Mouse (Mus musculus): ENCODE data around the gene Ly6g5b. TPM values are rescaled to one million over a fixed set of nuclear protein-coding genes. Genes with fewer than 3 reads are reported as not detected.

The Ly6g5b gene
- total RNA-seq, 2 experiments from 2014 or later: not detected

GRCm38 (mm10) chr17:35083929-35084497, 31.2 kb downstream of the Ly6g5b start:
- no peak for DNase-seq
- intact Hi-C loops (cut with DNase I): no loop called here

GRCm38 (mm10) chr17:35082841-35083576, 32.2 kb downstream of the Ly6g5b start:
- intact Hi-C loops (cut with DNase I): no loop called here
- DNase-seq: no peak

DNA sequence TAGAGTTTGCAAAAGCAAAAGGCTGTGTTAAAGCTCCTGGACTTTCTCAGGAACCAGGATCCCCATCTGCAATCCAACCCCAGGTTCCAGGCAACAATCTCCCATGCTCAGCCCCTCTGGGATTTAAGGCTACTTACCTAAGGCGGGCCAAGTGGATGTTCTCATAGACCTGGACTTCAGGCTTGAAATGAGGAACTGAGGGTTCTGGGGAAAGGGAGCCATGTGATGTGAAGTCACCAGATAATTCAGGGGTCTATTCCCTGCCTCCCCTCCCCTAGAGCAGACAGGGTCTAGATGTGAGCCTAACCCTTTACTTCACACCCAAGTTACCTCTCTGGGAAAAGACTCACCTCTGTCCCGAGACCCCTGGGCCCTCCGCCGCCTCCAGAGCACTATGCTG, 34.5 kb downstream of the Ly6g5b start:
- intact Hi-C loops (cut with DNase I): no loop called here
- no peak for DNase-seq

GRCm38 (mm10) chr17:35080248-35080647, 35.0 kb downstream of the Ly6g5b start:
- intact Hi-C loops (cut with DNase I): no loop called here

GRCm38 (mm10) chr17:35079778-35080177, 35.5 kb downstream of the Ly6g5b start:
- DNase-seq: no peak
- intact Hi-C loops (cut with DNase I): no loop called here

More at GRCm38 (mm10) chr17:35080248-35080647, 35.0 kb downstream of the Ly6g5b start:
- no peak for DNase-seq

- DNase-seq: no peak
- intact Hi-C loops (cut with DNase I): no loop called here
Observed at GRCm38 (mm10) chr17:35077786-35078233, 37.4 kb downstream of the Ly6g5b start, which contains the start of gene Ly6g6d. Gene Ly6g6d (minus strand): TSS chr17:35078065.

- DNase-seq: no peak
- intact Hi-C loops (cut with DNase I): no loop called here
Observed at GRCm38 (mm10) chr17:35077285-35077684, 37.9 kb downstream of the Ly6g5b start.

DNA sequence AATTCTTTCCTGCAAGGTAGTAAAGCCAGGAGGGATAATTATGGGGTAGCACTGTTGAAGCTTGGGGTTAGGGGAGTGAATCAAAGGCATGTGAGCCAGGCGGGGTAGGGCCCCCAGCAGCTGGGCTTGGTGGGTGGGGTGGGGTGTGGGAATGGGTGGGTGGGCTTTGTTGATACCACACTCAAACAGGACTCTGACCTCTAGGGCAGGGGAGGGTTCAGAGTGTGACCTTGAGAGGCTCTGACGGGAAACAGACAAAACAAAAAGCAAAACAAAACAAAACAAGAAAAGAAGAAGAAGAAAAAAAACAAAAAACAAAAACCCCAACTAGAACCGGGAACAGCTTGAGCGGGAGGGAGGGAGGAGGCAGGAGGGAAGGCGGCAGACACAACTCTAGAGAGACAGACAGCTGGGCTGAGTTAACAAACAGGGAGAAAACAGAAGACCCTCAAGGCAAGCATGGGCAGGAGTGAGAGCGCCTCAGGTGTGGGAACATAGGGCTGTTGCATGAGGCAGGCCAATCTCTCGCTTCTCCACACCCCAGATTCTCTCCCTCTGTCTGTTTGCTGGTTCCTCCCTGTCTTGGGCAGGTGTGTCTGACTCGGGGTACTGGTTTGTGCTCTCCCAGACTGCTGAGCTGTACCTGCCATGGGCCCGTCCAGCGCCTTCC, 38.6 kb downstream of the Ly6g5b start, which contains the start of gene Ly6g6e:
Ly6g6e (plus strand) TSS at position 396 of the 670 bp plus-strand sequence.
- intact Hi-C loops (cut with DNase I): no loop called here
- no peak for DNase-seq

GRCm38 (mm10) chr17:35074097-35074496, 41.1 kb downstream of the Ly6g5b start:
- no peak for DNase-seq
- intact Hi-C loops (cut with DNase I): no loop called here

GRCm38 (mm10) chr17:35071454-35071853, 43.8 kb downstream of the Ly6g5b start:
- DNase-seq: no peak
- intact Hi-C loops (cut with DNase I): loop anchor here (2.0 kb wide), 1 partner anchor 35 kb away; no protein-coding TSS in a partner anchor

GRCm38 (mm10) chr17:35070556-35071229, 44.5 kb downstream of the Ly6g5b start:
- intact Hi-C loops (cut with DNase I): loop anchor here (2.0 kb wide), 1 partner anchor 36 kb away; no protein-coding TSS in a partner anchor

GRCm38 (mm10) chr17:35068213-35068914, 46.9 kb downstream of the Ly6g5b start:
- intact Hi-C loops (cut with DNase I): no loop called here
- no peak for DNase-seq

More at GRCm38 (mm10) chr17:35070556-35071229, 44.5 kb downstream of the Ly6g5b start:
- DNase-seq: no peak

GRCm38 (mm10) chr17:35066084-35066483, 49.1 kb downstream of the Ly6g5b start, which contains the start of gene Mpig6b:
Gene Mpig6b (minus strand): TSS chr17:35066184.
- intact Hi-C loops (cut with DNase I): no loop called here
- no peak for DNase-seq

DNA sequence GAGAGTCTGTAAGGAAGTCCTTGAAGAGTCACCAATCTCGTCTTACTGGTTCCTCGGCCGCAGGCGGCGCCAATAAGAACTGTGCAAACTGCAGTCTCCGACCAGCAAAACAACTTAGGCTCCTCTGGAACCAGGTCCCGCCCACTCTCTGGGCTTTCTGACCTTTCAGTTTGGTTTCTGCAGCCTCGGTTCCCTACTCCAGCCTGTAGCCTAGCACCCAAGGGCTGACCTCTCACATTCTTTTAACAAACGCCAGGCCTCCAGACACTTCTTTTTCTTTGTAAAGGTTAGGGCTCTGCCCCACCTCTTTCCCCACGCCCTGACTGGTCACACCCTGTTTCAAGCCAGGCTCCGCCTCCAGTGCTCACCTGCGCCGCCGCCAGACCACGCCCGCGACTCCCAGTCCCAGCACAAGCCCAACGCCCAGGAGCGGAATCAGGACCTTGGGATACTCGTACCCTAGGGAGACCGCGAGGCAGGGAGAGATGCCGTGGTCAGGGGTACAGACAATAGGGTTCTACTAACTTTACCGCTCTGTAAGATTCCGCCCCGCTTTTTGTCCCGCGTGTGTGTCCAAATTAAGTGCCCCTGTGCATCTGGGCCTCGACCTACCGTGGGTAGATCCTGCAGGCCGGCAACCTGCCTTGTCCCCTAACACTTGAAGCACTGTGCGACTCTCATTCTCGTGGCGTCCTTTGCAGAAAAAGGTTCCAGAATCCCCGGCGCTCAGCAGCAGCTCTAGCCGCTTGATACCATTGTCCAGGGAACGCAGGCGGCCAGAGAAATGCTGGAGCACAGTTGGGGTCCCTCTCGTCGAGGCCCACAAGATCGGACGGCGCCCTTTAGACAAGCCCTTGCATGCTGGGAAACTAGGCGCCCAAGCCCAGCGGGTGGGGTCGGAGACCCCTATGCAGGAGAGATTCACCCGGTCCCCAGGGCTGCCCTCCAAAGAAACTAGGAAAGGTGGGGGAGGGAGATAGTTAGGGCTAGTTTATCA, 50.0 kb downstream of the Ly6g5b start, which contains the start of gene Ly6g6c:
Ly6g6c (plus strand) TSS at position 438 of the 997 bp plus-strand sequence.
- intact Hi-C loops (cut with DNase I): no loop called here
- DNase-seq: no peak

DNA sequence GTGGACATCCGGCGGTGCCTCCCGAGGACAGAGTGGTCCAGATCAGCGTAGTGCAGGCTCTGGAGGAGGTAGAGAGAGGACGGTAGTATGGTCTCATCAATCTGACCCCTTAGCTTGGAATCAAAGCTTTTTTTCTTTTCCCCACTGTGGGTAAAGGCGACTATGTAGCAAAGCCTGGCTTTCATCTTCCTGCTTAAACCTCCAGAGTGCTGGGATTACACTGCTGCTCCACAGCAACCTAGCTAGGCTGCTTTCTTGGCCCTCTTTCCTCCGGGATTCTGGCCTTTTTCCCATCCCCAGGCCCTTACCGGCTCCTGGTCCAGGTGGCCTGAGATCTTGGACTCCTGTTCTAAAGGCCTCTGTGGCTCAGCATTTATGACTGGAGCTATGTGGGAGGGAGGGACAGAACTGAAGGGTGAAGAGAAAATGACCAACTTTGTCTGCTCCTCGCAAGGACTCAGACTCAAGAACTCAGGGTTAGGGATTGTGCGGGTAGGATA, 50.8 kb downstream of the Ly6g5b start:
- no peak for DNase-seq
- intact Hi-C loops (cut with DNase I): no loop called here

Data from gastrocnemius, postnatal 36 days (tissue).